Mouse (Mus musculus) forebrain, embryonic 16.5 days (tissue): ENCODE results near the gene Cfc1. TPM values are rescaled to one million over a fixed set of nuclear protein-coding genes. Genes with fewer than 3 reads are reported as not detected.

Experiments used
- ATAC-seq: fragments of 200-750 bp; cut with Nextera tagmentation; 2 replicates; pipeline ENCODE4 v1.8.0; 2017; ENCODE audit warnings: mild to moderate bottlenecking, moderate library complexity
- H3K27ac ChIP-seq: fragments of 300-500 bp; sonication (generic); 2 replicates; pipeline ENCODE4 v1.5.1; 2014; ENCODE audit warnings: low read length, control low read depth
- H3K27me3 ChIP-seq: fragments of 300-500 bp; sonication (generic); replicated peaks from 2 replicates; pipeline ENCODE4 v1.6.1; 2014; ENCODE audit warnings: low read length; ENCODE audit not compliant: control insufficient read depth, insufficient read depth
- H3K36me3 ChIP-seq: fragments of 300-500 bp; sonication (generic); 2 replicates; pipeline ENCODE4 v1.6.1; 2014; ENCODE audit not compliant: control insufficient read depth, insufficient read depth
- H3K4me1 ChIP-seq: fragments of 300-500 bp; sonication (generic); replicated peaks from 2 replicates; pipeline ENCODE4 v1.6.1; 2014; ENCODE audit warnings: low read length; ENCODE audit not compliant: control insufficient read depth, insufficient read depth
- H3K4me2 ChIP-seq: fragments of 300-500 bp; sonication (generic); 2 replicates; pipeline ENCODE4 v1.6.1; 2014; ENCODE audit warnings: mild to moderate bottlenecking, low read length, control low read depth
- H3K4me3 ChIP-seq: fragments of 300-500 bp; sonication (generic); replicated peaks from 2 replicates; pipeline ENCODE4 v1.5.1; 2014; ENCODE audit warnings: mild to moderate bottlenecking, low read length, control low read depth
- H3K9ac ChIP-seq: fragments of 300-500 bp; sonication (generic); replicated peaks from 2 replicates; pipeline ENCODE4 v1.6.1; 2014; ENCODE audit warnings: low read depth, low read length, control low read depth
- H3K9me3 ChIP-seq: fragments of 300-500 bp; sonication (generic); 2 replicates; pipeline ENCODE4 v1.6.1; 2016; ENCODE audit warnings: low read length; ENCODE audit not compliant: control insufficient read depth
- WGBS: fragments of 180-500 bp; shearing (Covaris S2); extraction: QIAGEN DNeasy Blood & Tissue Kit; methylation state at CpG from one replicate; pipeline ENCODE4 v1.1.7; 2014; 5-methylcytosine and 5-hydroxymethylcytosine counted together
- polyA plus RNA-seq: library from polyadenylated mRNA; unstranded; fragments of >200 nt; fragmentation: Nextera tagmentation; extraction: Ambion mirVana; gene quantifications from 2 replicates; pipeline ENCODE4 v1.2.1, GENCODE M21; 2015

The Cfc1 gene
- polyA plus RNA-seq, 1 experiment from 2014 or later: 0.49 TPM

- Histone ChIP-seq H3K27ac (no peak overlapping the region), H3K4me3 (peak overlapping the region; percentile 26), H3K9me3 (no peaks in the 10 kb centered on the region), H3K4me2 (peak overlapping the region; percentile 37), H3K36me3 (no peaks in the 10 kb centered on the region), H3K27me3 (peaks cover 27% of the 10 kb centered on the region), H3K4me1 (peaks cover 8% of the 10 kb centered on the region), H3K9ac (no peak overlapping the region)
- WGBS: 3% methylated on average over 14 of the region's 14 CpGs
- no peak for ATAC-seq
Measured at GRCm38 (mm10) chr1:34536291-34536766, 881 bp downstream of the Cfc1 start.

- no peaks in the 10 kb centered on the region for H3K36me3 ChIP-seq
- H3K4me1 ChIP-seq: peaks cover 8% of the 10 kb centered on the region
- no peak overlapping the region for H3K27ac ChIP-seq
- H3K9ac ChIP-seq: no peak overlapping the region
- H3K4me2 ChIP-seq: peak overlapping the region; percentile 37
- 0 out of 2 replicates have a peak, but pooled peaks have one; percentile 23 for ATAC-seq
- H3K4me3 ChIP-seq: peak overlapping the region; percentile 26
- WGBS: 1% methylated on average over 16 of the region's 16 CpGs
- H3K9me3 ChIP-seq: no peaks in the 10 kb centered on the region
- peaks cover 27% of the 10 kb centered on the region for H3K27me3 ChIP-seq
Measured at GRCm38 (mm10) chr1:34536767-34537485, 1.5 kb downstream of the Cfc1 start.

GRCm38 (mm10) chr1:34547074-34547473, 11.6 kb downstream of the Cfc1 start:
- no peak overlapping the region for H3K27ac ChIP-seq
- H3K36me3 ChIP-seq: no peaks in the 10 kb centered on the region
- WGBS: 88% methylated on average over 1 of the region's 1 CpGs
- no peak overlapping the region for H3K9ac ChIP-seq
- ATAC-seq: no peak
- H3K4me3 ChIP-seq: no peak overlapping the region
- H3K4me2 ChIP-seq: no peak overlapping the region
- peaks cover 3% of the 10 kb centered on the region; the same call in 1 of the 2 replicates for H3K9me3 ChIP-seq
- H3K27me3 ChIP-seq: no peaks in the 10 kb centered on the region
- H3K4me1 ChIP-seq: no peaks in the 10 kb centered on the region

GRCm38 (mm10) chr1:34553690-34554089, 18.2 kb downstream of the Cfc1 start:
- no peaks in the 10 kb centered on the region for H3K4me1 ChIP-seq
- no peak overlapping the region for H3K9ac ChIP-seq
- no peak for ATAC-seq
- no peak overlapping the region for H3K4me3 ChIP-seq
- 88% methylated on average over 1 of the region's 1 CpGs for WGBS
- H3K4me2 ChIP-seq: no peak overlapping the region
- H3K27ac ChIP-seq: no peak overlapping the region
- no peaks in the 10 kb centered on the region for H3K27me3 ChIP-seq
- no peaks in the 10 kb centered on the region for H3K36me3 ChIP-seq
- H3K9me3 ChIP-seq: peaks cover 2% of the 10 kb centered on the region; the same call in 1 of the 2 replicates

- H3K27ac ChIP-seq: no peak overlapping the region
- ATAC-seq: no peak
- 90% methylated on average over 7 of the region's 7 CpGs for WGBS
Measured at GRCm38 (mm10) chr1:34554275-34554674, 18.8 kb downstream of the Cfc1 start.

GRCm38 (mm10) chr1:34560843-34561242, 25.4 kb downstream of the Cfc1 start, which contains the start of gene Prss40:
Gene Prss40 (minus strand): TSS chr1:34560943.
- WGBS: 88% methylated on average over 15 of the region's 15 CpGs

More at GRCm38 (mm10) chr1:34554275-34554674, 18.8 kb downstream of the Cfc1 start:
- H3K4me3 ChIP-seq: no peak overlapping the region
- no peaks in the 10 kb centered on the region for H3K36me3 ChIP-seq
- no peaks in the 10 kb centered on the region for H3K9me3 ChIP-seq
- H3K4me1 ChIP-seq: no peaks in the 10 kb centered on the region
- H3K9ac ChIP-seq: no peak overlapping the region
- no peaks in the 10 kb centered on the region for H3K27me3 ChIP-seq
- H3K4me2 ChIP-seq: no peak overlapping the region

GRCm38 (mm10) chr1:34564383-34565045, 29.1 kb downstream of the Cfc1 start:
- H3K27me3 ChIP-seq: no peaks in the 10 kb centered on the region
- no peaks in the 10 kb centered on the region for H3K36me3 ChIP-seq
- no peak overlapping the region for H3K4me3 ChIP-seq
- ATAC-seq: no peak
- no peaks in the 10 kb centered on the region for H3K9me3 ChIP-seq
- H3K4me2 ChIP-seq: no peak overlapping the region
- whole genome bisulfite sequencing: 88% methylated on average over 8 of the region's 8 CpGs
- no peak overlapping the region for H3K27ac ChIP-seq
- no peak overlapping the region for H3K9ac ChIP-seq
- H3K4me1 ChIP-seq: no peaks in the 10 kb centered on the region

More at GRCm38 (mm10) chr1:34560843-34561242, 25.4 kb downstream of the Cfc1 start, which contains the start of gene Prss40:
- Histone ChIP-seq H3K27me3 (no peaks in the 10 kb centered on the region), H3K4me2 (no peak within 1 kb of the TSS), H3K4me1 (no peaks in the 10 kb centered on the region), H3K9ac (no peak within 1 kb of the TSS), H3K36me3 (no peaks in the 10 kb centered on the region), H3K27ac (no peak within 1 kb of the TSS), H3K9me3 (no peaks in the 10 kb centered on the region), H3K4me3 (no peak within 1 kb of the TSS)
- ATAC-seq: no peak

GRCm38 (mm10) chr1:34568120-34568519, 32.7 kb downstream of the Cfc1 start:
- Histone ChIP-seq H3K36me3 (no peaks in the 10 kb centered on the region), H3K4me2 (no peak overlapping the region), H3K27me3 (no peaks in the 10 kb centered on the region), H3K4me3 (no peak overlapping the region), H3K4me1 (no peaks in the 10 kb centered on the region), H3K27ac (no peak overlapping the region), H3K9ac (no peak overlapping the region), H3K9me3 (no peaks in the 10 kb centered on the region)
- no peak for ATAC-seq
- WGBS: 98% methylated on average over 2 of the region's 2 CpGs

GRCm38 (mm10) chr1:34569876-34570275, 34.4 kb downstream of the Cfc1 start:
- Histone ChIP-seq H3K4me1 (no peaks in the 10 kb centered on the region), H3K4me3 (no peak overlapping the region), H3K36me3 (no peaks in the 10 kb centered on the region), H3K9me3 (no peaks in the 10 kb centered on the region), H3K4me2 (no peak overlapping the region), H3K27ac (no peak overlapping the region), H3K9ac (no peak overlapping the region), H3K27me3 (no peaks in the 10 kb centered on the region)
- ATAC-seq: no peak
- 98% methylated on average over 2 of the region's 2 CpGs for WGBS
